Mouse (Mus musculus): ENCODE data around the gene Pdk1. TPM values are rescaled to one million over a fixed set of nuclear protein-coding genes. Genes with fewer than 3 reads are reported as not detected.

Gene Pdk1
- polyA plus RNA-seq, 1 experiment from 2014 or later, result 18.4 TPM

- no peak for ATAC-seq (ENCODE audit: low FRiP score)
- no peaks in the 10 kb centered on the region for H3K36me3 ChIP-seq
- 95% methylated on average over 5 of the region's 5 CpGs for WGBS
- H3K27me3 ChIP-seq (replicated peaks), result no peaks in the 10 kb centered on the region
- no peaks in the 10 kb centered on the region for H3K9me3 ChIP-seq (replicated peaks)
- H3K4me3 ChIP-seq (replicated peaks), result no peak overlapping the region
- no peak overlapping the region for H3K9ac ChIP-seq (replicated peaks)
- no peak overlapping the region for H3K27ac ChIP-seq (replicated peaks)
- no peak overlapping the region for H3K4me2 ChIP-seq
- no peaks in the 10 kb centered on the region for H3K4me1 ChIP-seq
Measured at GRCm38 (mm10) chr2:71941721-71942087, 68.7 kb downstream of the Pdk1 start.

- no peak for ATAC-seq (ENCODE audit: low FRiP score)
- WGBS, result 67% methylated on average over 4 of the region's 4 CpGs
- no peaks in the 10 kb centered on the region for H3K27me3 ChIP-seq (replicated peaks)
- H3K4me1 ChIP-seq, result no peaks in the 10 kb centered on the region
- no peak overlapping the region for H3K9ac ChIP-seq (replicated peaks)
- no peaks in the 10 kb centered on the region for H3K9me3 ChIP-seq (replicated peaks)
- H3K4me3 ChIP-seq (replicated peaks), result no peak overlapping the region
- H3K4me2 ChIP-seq, result no peak overlapping the region
- no peaks in the 10 kb centered on the region for H3K36me3 ChIP-seq
- no peak overlapping the region for H3K27ac ChIP-seq (replicated peaks)
Measured at GRCm38 (mm10) chr2:71951212-71951611, 78.2 kb downstream of the Pdk1 start.

Other genes with a start within 250 kb of the Pdk1 start
- gene Itga6, start 127.6 kb upstream of the Pdk1 start, polyA plus RNA-seq (2015; fragmentation: Nextera tagmentation; extraction: Ambion mirVana), result 23.1 and 29.3 TPM in 2 replicates
- 42.7 and 45.3 TPM in 2 replicates for gene Rapgef4, start 108.0 kb downstream of the Pdk1 start, polyA plus RNA-seq (2015; fragmentation: Nextera tagmentation; extraction: Ambion mirVana)